Mouse (Mus musculus) heart, adult 18-20 months (tissue): ENCODE data around the gene Pan3. TPM values are rescaled to one million over a fixed set of nuclear protein-coding genes. Genes with fewer than 3 reads are reported as not detected.

Experiments used
- DNase-seq, 2 experiments: peaks; one replicate each; pipeline ENCODE4 v3.0.0; 2021 to 2022; ENCODE audit warnings: mixed read lengths in 1 of 2
- long read RNA-seq, 2 experiments: library from polyadenylated mRNA; stranded (forward); transcript quantifications; one replicate each; pipeline ENCODE4 v2.0.0; 2021
- total RNA-seq, 2 experiments: library from RNA; stranded (reverse); gene quantifications; 2 replicates each; pipeline ENCODE4 v1.2.3; 2021

Pan3 gene
- total RNA-seq = 10 to 100 TPM; 21.1 to 34.4 TPM
- long read RNA-seq, experiment 1, full-length matches to known transcripts = 1 of 5 reads
- long read RNA-seq, experiment 1, partial matches to known transcripts = 3 of 5 reads
- long read RNA-seq, experiment 1, other reads (novel, unspliced or antisense) = 1 of 5 reads
- long read RNA-seq, experiment 2, partial matches to known transcripts = 2 of 2 reads
- long read RNA-seq, experiment 2, other reads (novel, unspliced or antisense) = 0 of 2 reads

DNA sequence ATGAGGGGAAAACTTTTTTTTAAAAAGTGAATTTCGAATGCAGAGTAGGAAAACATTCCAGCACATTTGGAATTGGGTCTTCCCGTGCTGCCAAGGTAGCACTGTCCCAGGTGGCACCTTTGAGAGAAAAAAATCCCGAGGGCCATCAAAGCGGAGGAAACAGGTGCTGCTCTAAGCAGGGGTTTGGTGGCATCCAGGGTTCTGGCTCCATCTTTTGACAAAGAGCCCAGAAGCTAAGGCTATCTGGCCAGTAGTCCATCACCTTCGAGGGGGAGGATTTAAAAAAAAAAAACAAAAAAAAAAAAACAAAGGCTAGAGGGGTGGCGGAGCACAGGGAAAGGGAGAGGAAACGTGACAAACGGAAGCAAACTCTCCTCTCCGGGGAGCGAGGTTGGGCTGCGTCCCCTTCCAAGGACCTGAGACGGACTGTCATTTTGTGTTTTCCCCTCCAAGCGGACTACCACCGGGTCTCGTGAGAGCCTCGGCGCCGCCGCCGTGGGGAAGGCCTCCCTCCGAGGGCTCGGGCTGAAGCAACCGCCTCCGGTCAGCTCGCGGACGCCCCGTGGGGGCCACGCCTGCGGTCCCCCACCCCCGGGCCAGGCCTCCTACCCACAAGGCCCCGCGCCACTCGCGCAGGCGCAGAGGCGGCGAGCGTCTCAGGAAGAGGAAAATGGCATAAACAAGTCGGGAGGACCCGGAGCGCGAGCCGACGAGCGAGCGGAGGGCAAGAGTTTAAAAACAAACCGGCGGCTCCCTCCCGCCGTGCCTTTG is at the start of gene Pan3:
Pan3 (plus strand) TSS at position 627 of the 771 bp plus-strand sequence.
- peak; percentile 97 to 98 for DNase-seq

DNA sequence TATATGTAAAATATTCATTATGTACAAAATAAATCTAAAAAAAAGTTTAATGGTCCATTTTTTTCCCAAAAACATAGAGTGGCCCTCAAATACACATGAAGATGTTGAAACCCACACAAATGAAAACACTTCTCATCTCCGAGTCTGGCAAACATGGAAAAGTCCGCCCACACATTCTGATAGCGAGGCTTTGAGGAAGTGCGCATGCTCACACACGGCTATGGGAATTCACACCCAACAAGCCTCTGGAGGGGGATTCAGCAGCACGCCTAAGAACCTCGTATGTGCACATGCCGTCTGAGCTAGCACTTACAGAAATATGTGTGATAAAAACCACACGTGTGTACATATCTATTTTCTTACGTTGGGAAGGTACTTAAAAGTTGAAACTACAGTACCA is 48.6 kb upstream of the Pan3 start:
- peak in 1 of 2 experiments; percentile 20 for DNase-seq

DNA sequence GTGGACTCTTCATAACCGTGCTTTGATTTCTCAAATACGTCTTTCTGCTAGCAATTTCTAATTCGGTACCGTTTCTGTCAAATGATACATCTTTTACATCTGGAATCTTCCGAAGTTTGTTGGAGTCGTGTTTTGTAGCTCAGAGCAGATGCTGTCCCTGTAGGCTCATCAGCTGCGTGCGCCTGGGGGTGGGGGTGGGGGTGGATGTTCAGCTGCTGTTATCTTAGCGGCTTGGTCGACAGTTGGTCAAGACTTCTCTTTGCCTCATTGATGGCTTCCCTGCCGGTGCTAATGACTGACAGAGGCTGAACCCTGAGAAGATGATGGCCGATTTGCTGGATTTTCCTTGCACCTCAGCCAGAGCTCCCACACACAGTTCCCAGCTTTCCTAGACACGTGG is 43.1 kb upstream of the Pan3 start:
- no peak for DNase-seq

DNA sequence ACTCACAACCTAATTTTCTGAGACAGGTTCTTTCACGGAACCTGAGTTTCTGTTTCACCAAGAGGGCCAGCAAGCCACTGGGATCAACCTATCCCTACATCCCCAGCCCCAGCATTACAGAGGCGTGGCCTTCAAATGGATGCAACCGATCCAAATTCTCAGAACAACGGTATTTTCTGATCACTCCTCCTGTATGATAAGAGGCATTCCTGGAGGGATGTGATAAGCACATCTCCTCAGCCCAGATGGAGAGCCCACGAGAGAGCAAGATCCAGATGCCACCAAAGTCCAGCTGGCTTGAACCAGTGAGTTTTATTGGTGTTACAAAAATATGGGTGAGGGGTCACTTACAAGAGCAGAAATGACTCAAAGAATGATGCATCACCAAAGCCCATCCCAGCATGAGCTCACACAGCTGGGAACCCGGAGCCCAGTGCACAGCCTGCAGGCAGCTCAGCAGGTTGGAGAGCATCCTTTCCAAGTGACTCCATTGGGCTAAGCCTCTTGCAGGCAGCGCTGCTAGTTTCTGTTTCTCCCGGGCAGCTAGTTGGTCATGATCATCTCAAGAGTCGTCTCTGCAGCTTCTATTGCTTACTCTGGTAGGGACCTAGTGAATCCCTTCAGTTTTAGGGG is 41.5 kb upstream of the Pan3 start:
- no peak for DNase-seq

DNA sequence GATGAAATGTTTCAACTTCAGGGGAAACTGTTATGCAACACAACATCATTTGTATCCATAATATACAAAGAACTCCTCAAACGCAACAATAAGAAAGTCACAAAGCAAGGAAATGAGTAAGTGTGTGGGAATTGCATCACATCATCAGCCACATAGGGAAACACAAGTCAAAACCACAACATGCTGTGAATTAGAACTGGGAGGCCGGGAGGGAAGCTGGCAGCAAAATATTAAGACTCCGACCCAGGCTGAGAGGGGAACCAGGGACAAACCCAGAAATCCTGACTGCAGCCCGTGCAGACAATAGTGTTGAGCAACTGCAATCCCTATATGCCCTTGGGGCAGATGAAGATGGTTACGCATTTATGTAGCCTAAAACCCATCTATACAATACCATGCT is 40.9 kb upstream of the Pan3 start:
- peak in 1 of 2 experiments; percentile 39 for DNase-seq

DNA sequence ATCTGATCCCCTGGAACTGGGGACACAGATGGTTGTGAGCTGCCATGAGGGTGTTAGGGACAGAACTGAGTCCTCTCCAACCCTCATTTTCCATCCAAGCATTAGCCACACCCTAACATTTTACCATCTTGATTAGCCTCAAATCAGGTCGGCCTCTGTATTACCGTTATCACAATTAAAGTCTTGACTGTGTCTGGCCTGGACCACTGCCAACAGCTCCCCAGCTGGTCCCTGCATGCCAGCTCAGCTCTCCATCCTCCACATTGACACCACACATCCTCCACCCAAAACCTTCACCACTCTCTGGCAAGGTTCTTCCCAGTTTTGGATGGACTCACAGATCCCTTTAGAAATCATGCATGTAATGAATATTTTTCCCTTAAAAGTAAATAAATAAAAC is 39.2 kb upstream of the Pan3 start:
- DNase-seq = no peak

DNA sequence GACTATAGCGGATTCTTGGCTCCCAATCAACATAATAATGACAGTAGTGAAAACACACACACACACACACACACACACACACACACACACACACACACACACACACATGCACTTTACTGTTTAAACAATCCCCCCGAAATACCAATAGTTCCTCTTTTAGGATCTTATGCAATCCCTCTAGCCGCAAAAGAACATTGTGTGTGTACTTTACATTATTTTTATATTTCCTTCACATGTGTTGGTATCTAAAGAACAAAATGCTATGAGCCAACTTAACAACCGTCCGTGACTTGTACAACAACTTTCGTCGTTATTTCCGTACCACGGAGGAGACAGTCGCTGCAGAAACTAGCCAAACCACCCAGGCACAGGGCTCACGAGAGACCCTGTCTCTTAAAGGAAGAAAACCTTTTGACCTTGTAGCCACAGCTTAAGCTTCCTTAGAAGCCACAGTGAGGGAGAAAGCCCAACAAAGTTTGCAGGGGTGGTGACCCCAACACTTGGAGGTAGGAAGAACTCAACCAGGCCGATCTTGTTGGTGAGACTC is 37.2 kb upstream of the Pan3 start:
- DNase-seq = peak in 1 of 2 experiments; percentile 8

DNA sequence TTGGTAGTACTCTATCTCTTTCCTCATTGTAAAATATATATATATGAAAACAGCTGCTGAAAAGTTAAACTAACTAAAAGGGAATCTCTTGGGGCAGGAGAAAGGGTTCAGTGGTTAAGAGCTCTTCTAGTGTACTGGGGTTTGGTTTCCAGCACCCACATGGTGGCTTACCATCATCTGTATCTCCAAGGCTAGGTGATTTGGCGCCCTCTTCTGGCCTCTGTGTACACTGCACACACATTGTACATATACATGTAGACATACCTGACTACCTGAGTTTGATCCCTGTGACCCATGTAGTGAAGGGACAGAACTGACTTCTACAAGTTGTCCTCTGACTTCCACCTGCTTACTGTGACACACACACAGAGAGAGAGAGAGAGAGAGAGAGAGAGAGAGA is 34.9 kb upstream of the Pan3 start:
- no peak for DNase-seq

DNA sequence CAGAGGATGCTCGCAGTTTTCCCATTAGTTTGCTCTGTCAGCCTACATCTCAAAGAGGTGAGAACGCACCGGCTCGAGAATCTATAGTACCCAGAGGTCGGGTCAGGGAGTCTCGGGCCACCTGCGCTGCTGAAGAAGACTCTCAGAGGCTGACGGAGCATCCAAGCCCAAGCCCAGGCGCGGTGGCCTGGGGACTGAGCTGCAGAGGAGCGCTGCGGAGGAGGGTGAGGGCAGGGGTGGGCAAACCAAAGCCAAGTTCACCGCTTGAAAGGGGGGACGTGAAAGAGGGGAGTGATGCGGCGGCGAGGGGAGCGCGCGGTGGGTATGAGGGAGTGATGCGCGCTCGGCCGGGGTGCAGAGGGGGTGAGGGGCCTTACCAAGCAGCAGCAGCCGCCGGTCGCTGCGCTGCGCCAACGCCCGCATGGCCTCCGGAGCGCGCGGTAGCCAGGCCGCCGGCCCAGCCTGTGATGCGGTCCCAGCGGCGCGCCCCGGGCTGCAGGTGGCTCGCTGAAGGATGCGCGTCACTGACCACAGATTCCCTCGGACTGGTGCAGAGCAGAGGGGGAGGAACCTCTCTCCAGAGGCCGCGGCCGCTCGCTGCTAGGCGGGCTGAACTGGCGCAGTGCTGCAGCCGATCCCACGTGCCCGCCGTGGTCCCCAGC is 30.0 kb upstream of the Pan3 start, which contains the start of gene Flt3:
Flt3 (minus strand) TSS at position 647 of the 662 bp plus-strand sequence.
- peak in 1 of 2 experiments; percentile 17 for DNase-seq

DNA sequence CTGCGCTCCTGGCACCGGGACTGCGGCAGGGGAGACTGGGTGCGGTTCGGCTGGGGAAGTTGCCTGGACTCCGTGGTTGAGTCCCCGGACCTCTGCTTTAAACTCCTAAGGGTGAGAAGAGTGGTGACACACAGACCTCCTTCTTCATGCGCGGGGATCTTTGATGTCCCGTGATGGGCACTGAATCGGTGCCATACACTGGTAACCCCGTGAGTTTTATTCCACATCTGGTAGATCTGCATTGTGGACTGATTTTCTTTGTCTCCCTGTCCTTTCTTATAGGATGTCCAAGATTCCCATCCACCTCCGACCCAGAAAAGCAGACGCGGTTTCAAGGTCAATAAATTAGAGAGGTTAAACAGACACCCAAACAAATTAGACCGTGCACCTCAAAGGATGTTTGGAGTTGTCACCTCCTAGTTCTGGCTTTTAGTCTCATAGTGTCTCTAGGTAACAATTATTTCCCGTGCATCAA is 29.4 kb upstream of the Pan3 start:
- no peak for DNase-seq

DNA sequence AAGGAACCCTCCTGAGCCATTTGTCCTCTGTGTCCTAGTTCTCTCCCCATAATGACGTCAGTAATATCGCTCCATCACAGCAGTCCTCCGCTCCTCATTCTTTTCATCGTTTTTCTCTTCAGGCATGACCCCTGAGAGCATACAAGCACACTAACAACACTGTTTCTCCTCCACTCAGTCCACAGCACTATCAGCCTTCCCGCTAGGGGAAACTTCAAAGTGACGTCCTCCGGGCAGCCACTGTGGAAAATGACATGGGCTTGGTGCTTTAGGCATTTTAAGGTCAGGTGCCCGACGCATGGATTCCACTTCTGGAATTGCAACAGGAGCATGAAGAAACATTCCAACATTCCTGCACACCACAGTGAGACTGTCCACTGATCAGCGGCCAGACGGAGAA is 28.9 kb upstream of the Pan3 start:
- DNase-seq = no peak

DNA sequence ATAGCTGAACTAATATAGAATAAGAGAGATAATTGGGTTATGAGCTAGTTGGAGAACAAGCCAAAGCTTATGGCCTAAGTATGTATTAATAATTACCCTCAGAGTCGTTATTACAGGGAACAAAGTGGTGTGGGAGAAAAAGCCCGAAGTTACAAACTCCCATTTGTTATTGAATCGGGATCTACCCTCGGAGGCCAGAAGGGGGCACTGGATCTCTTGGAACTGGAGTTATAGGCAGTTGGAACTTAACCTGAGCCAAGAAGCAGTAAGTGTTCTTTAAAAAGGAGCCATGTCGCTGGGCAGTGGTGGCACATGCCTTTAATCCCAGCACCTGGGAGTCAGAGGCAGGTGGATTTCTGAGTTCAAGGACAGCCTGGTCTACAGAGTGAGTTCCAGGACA is 27.5 kb upstream of the Pan3 start:
- peak; percentile 33 to 69 for DNase-seq

DNA sequence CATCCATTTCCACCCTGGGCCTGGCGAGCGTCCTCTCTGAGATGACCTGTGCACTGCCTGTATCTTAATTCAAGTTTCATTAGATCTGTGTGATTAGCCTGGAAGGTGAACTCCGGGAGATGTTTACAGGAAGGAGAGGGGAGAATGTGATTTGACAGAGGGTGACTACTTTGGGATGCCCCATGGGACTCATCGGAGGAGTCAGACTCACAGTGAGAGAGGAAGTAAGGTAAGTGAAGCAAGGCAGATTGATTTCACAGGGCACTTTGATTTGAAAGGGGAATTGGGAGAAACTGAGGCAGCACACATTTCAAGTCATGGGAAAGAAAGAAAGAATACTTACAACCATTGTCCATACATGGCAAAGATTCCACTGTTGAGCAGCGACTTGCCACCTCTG is 23.8 kb upstream of the Pan3 start:
- DNase-seq = no peak

DNA sequence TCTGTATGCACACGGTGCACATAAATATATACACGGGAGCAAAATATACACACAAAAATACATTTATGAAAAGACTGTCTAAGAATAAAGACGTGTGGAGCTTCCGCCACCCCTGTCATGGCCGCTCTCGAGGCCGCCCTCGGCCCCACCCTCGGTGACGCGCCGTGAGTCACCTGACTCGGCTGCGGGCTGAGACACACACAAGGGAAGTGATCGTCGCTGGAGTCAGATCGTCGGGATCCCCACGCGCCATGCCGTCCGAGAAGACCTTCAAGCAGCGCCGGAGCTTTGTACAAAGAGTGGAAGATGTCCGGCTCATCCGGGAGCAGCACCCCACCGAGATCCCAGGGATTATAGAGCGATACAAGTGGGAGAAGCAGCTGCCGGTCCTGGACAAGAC is 21.2 kb upstream of the Pan3 start:
- peak in 1 of 2 experiments; percentile 18 for DNase-seq

DNA sequence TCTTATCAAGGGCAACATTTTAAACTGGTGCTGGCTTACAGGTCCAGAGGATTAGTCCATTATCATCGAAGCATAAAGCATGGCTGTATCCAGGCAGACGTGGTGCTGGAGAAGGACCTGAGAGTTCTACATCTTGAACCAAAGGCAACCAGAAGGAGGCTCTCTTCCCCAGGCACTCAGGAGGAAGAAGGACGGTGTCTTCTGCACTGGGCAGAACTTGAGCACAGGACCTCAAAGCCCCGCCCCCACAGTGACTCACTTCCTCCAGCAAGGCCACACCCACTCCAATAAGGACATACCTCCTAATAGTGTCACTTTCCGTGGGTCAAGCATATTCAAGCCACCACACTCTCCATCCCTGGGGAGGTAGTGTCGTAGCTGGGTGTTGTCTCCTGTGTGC is 19.4 kb upstream of the Pan3 start:
- no peak for DNase-seq

DNA sequence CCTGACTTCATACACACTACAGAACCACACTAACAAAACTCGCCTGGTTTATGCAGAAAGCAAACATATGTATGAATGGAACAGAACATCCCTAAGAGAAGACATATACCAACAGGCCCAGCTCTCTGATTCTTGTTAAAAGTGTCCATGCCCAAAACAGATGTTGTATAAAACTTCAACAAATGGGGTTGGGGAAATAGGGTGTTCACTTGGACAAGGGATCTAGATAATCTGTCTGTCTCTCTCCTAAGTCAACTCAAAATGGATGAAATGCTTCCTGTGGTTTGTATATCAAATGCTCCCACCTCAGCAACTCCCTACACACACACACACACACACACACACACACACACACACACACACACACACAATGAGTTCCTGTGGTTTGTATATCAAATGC is 12.0 kb upstream of the Pan3 start:
- no peak for DNase-seq

DNA sequence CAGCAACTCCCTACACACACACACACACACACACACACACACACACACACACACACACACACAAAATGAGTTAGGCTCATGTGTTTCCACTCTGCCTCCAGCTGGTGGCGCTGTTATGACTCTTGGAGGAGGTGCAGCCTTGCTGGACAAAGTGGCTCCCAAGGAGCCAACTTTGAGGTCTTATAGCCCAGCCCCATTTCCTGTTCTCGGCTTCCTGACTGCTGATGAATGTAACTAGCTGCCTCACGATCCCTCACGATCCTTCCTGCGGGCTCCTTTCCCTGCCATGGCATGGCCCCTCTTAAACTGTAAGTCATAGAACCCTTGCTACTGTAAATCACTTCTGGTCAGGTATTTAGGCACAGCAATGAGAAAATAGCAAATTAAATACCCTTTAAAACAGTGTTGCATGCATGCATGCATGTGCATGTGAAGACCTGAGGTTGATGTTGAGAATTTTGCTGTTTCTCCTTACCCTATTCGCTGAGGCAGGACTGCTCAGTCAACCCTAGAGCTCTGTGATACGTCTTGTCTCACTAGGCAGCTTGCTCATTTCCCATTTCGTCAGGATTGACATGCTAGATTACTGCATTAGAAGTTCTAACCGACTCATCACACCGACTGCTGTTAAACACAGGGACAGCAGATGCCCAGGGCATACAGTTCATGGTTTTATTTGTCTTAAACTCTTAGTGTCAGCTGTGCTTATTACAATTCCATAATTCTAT is 11.4 kb upstream of the Pan3 start:
- peak; percentile 57 to 76 for DNase-seq

DNA sequence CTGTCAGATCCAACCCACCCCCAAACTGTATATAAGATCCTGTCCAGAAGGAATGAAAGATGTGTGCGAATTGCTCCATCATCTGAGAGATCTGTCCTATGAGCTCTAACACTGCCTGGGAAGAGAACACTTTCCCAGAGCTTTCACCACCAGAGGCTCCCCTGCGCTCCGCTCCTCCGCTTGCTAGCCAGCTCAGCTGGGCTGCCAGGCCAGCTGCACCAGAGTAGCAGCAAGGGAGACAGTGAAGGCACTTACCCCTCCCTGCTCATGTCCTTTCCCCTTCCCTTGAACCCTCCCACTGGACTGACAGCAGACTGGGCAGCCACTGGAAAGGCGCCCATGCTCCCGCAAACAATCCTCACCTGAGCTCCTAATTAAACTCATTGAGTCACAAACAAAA is 6.3 kb upstream of the Pan3 start:
- no peak for DNase-seq

DNA sequence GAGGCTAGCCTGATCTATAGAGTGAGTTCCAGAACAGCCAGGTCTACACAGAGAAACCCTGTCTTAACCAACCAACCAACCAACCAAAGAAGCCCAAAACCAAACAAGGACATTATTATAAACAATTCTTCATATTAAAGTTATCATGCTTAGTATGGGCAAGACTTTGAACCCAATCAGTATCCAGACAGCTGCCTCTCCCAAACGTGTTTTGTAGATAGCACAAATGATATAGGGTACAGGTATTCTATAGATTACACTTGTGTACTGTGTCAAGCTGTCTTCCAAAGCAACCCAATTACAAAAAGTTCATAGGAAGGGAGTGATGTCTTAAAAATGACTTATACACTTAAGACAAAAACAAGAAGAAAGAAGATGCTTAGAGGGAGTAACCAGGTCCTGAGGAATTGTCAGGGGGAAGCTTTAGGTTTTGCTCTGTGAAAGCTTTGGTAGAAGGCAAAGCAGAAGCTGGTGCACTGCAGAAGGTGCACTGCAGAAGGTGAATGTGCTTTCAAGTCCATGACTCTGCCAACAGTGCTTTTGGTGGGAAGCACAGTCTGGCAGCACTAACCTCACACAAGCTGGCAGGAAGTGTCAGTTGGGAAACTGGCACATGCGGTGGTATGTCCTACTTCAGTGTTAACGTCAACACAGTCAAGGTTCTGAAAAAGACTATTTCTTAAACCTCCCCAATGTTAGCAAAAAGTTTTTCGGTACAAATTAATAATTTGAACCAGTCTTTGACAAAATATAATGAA is 3.7 kb upstream of the Pan3 start:
- no peak for DNase-seq

DNA sequence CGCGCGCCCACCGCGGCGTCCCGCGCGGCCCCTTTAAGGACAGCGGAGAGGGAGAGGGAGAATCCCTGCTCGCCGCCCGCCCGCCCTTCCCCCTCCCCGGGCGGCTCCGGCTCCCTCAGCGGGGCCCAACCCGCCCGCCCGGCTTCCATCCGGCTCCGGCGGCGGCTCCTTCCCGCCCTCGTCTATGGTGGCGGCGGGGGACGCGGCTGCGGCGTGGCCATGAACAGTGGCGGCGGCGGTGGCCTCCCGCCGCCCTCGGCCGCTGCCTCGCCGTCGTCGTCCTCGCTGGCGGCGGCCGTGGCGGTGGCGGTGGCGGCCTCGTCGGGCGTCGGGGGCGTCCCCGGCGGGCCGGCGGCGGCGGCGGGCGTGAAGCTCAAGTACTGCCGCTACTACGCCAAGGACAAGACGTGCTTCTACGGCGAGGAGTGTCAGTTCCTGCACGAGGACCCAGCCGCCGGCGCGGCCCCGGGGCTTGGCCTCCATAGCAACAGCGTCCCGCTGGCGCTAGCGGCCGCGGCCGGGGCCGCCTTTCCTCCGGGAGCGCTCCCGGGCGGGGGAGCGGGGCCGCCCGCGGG is 487 bp downstream of the Pan3 start:
- no peak for DNase-seq
